Mouse (Mus musculus): Measurements from ENCODE around the gene Rasal2. TPM values are rescaled to one million over a fixed set of nuclear protein-coding genes. Genes with fewer than 3 reads are reported as not detected.

The Rasal2 gene
- polyA plus RNA-seq, 1 experiment from 2014 or later = 31.0 TPM

DNA sequence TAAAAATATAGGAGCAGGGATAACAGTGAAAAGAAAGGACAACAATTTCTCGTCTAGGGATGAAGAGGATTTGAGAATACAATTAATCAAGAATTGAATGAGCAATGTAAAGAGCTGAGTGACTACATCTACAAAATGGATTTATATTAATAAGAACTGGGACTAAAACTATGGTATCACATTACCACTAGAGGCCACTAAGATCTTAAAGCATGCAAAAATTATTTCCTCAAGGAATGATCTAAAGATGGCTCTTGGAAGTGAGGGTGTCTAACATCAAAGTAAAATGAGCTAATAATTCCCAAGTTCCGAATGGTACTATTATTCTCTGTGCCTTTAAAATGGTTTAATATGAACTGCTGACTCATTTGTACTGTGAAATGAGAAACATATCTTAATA is 112.8 kb downstream of the Rasal2 start:
- ATAC-seq = no peak
- WGBS = 79% methylated on average over 2 of the region's 2 CpGs
- Histone ChIP-seq H3K4me3 (no peak overlapping the region), H3K4me1 (no peaks in the 10 kb centered on the region), H3K27ac (no peak overlapping the region), H3K4me2 (no peak overlapping the region), H3K36me3 (ENCODE audit: poor library complexity, severe bottlenecking) (peaks cover 3% of the 10 kb centered on the region; the same call in 1 of the 2 replicates), H3K27me3 (no peaks in the 10 kb centered on the region), H3K9ac (no peak overlapping the region), H3K9me3 (replicated peaks) (no peaks in the 10 kb centered on the region)

DNA sequence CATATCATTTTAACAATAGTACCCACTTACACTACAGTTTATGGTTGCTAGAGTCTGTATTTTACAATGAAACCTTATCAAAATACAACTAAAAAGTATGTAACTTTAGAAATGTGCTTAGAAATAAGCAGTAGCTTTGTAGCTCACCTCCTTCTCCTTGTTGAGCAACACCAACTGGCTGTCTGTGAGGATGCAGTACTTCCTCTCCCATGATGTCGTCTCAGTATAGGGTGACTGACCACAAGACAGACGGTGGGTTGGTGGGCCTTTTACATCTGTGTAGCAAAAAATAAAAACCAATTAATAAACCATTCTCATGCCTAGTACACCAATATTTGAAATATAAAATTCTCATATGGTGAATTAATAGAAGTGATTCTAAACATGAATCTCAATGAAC is 113.4 kb downstream of the Rasal2 start:
- Histone ChIP-seq H3K9me3 (replicated peaks) (no peaks in the 10 kb centered on the region), H3K36me3 (ENCODE audit: poor library complexity, severe bottlenecking) (peaks cover 3% of the 10 kb centered on the region; the same call in 1 of the 2 replicates), H3K27ac (no peak overlapping the region), H3K27me3 (no peaks in the 10 kb centered on the region), H3K4me2 (no peak overlapping the region), H3K9ac (no peak overlapping the region), H3K4me1 (no peaks in the 10 kb centered on the region), H3K4me3 (no peak overlapping the region)
- ATAC-seq = no peak
- WGBS = 89% methylated on average over 2 of the region's 2 CpGs

DNA sequence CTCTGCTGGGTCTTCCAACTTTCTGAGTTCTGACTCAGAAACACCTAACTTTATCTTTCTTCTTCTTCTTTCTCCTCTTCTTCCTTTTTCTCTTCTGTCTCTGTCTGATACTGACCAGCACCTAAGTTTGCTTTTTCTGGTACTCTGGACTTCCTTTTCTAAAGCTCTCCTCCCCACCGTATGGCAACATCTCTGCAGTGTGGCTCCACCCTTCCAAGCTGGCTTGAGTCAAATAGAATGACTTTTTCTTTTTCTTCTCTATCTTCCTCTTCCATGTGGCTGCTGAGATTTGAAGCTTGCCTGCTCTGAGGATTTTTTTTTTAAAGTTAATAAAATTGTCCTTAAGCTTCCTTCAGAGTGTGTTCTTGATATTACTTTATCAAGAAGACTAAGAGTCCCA is 115.3 kb downstream of the Rasal2 start:
- Histone ChIP-seq H3K4me3 (no peak overlapping the region), H3K27ac (no peak overlapping the region), H3K4me1 (no peaks in the 10 kb centered on the region), H3K27me3 (no peaks in the 10 kb centered on the region), H3K9me3 (replicated peaks) (no peaks in the 10 kb centered on the region), H3K4me2 (no peak overlapping the region), H3K9ac (no peak overlapping the region), H3K36me3 (ENCODE audit: poor library complexity, severe bottlenecking) (peaks cover 3% of the 10 kb centered on the region; the same call in 1 of the 2 replicates)
- WGBS = 93% methylated on average over 1 of the region's 1 CpGs
- ATAC-seq = no peak

DNA sequence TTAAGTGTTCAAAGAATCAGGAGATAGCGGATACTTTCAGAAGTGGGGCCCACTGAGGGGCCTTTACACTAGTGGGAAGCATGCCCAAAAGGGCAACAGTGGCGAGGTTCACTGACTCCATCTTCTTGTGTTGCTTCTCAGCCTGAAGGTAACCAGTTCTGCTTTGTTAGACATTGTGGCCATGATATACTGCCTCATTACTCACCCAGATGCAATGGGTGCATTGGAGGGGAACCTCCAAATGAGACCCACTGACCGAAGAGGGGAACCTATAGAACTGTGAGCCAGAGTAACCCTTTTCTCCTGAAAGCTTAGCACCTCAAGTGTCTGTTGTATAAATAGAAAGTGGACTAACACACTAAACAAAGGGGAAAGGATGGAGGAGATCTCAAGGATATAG is 116.5 kb downstream of the Rasal2 start:
- no peaks in the 10 kb centered on the region for H3K9me3 ChIP-seq (replicated peaks)
- no peaks in the 10 kb centered on the region for H3K27me3 ChIP-seq
- ATAC-seq = no peak
- H3K9ac ChIP-seq = no peak overlapping the region
- H3K4me2 ChIP-seq = no peak overlapping the region
- no peaks in the 10 kb centered on the region for H3K4me1 ChIP-seq
- H3K36me3 ChIP-seq (ENCODE audit: poor library complexity, severe bottlenecking) = peaks cover 3% of the 10 kb centered on the region; the same call in 1 of the 2 replicates
- no peak overlapping the region for H3K4me3 ChIP-seq
- WGBS = 92% methylated on average over 3 of the region's 3 CpGs
- H3K27ac ChIP-seq = no peak overlapping the region

DNA sequence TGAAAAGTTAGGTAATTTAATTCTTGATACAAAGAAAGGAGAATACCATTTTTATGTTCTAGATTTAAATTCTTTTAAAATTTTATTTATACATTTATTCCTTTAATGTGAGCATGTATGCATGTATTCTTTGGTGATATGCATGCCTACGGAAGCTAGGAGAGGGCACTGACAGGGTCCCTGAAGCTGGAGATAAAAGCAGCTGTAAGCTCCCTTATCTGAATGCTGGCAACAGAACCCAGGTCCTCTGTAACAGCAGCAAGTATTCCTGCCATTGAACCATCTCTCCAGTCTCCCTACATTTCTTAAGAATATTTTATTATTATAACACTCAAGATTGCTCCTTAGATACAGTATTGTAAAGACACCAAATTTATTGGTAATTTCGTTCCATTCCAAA is 122.2 kb downstream of the Rasal2 start:
- H3K27ac ChIP-seq = no peak overlapping the region
- no peak for ATAC-seq
- no peaks in the 10 kb centered on the region for H3K36me3 ChIP-seq (ENCODE audit: poor library complexity, severe bottlenecking)
- H3K4me2 ChIP-seq = no peak overlapping the region
- H3K4me3 ChIP-seq = no peak overlapping the region
- 85% methylated on average over 2 of the region's 2 CpGs for whole genome bisulfite sequencing
- no peaks in the 10 kb centered on the region for H3K27me3 ChIP-seq
- H3K9me3 ChIP-seq (replicated peaks) = no peaks in the 10 kb centered on the region
- no peaks in the 10 kb centered on the region for H3K4me1 ChIP-seq
- no peak overlapping the region for H3K9ac ChIP-seq

DNA sequence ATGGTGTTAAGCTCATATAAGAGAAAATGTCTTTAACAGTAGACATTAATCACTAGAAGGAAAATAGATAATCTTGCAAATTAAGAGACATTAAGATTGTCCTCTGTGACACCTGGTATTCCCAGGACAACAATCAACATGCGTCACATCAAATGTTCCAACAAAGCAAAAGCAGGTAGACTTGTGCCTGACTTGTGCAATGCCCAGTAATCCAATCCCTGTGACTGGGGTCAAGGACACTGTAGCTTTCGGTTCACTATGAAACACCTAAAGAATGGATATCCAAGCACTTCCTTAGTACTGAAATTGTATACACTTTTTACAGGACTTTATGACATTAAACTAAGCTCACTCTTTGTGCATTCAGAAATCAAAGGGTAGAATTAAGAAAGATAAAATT is 123.1 kb downstream of the Rasal2 start:
- H3K36me3 ChIP-seq (ENCODE audit: poor library complexity, severe bottlenecking) = no peaks in the 10 kb centered on the region
- H3K4me3 ChIP-seq = no peak overlapping the region
- H3K4me2 ChIP-seq = no peak overlapping the region
- H3K9ac ChIP-seq = no peak overlapping the region
- H3K4me1 ChIP-seq = no peaks in the 10 kb centered on the region
- no peaks in the 10 kb centered on the region for H3K27me3 ChIP-seq
- no peaks in the 10 kb centered on the region for H3K9me3 ChIP-seq (replicated peaks)
- no peak for ATAC-seq
- no peak overlapping the region for H3K27ac ChIP-seq
- WGBS = 88% methylated on average over 2 of the region's 2 CpGs

DNA sequence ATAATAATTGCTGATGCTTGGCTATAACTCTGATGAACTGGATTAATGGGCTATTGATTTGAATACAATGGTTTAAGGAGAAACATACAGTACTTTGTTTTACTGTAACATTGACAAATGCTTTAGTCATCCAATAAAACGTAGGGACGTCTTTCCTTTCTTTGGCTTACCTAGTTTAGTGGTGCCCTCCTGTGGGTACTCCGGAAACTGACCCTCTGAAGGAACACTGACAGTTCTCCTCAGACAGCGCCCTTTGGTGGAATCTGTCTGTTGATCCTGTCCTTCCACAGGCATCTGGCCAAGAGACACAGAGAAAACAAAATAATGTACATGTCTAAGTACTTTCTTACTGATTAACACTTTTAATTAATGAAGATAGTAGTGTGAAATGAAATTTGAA is 125.8 kb downstream of the Rasal2 start:
- H3K27ac ChIP-seq = no peak overlapping the region
- WGBS = 12% methylated on average over 4 of the region's 4 CpGs
- no peaks in the 10 kb centered on the region for H3K9me3 ChIP-seq (replicated peaks)
- H3K27me3 ChIP-seq = no peaks in the 10 kb centered on the region
- ATAC-seq = 0 out of 2 replicates have a peak, but pooled peaks have one; percentile 48
- peaks cover 8% of the 10 kb centered on the region for H3K4me1 ChIP-seq
- no peak overlapping the region for H3K9ac ChIP-seq
- no peak overlapping the region for H3K4me2 ChIP-seq
- H3K36me3 ChIP-seq (ENCODE audit: poor library complexity, severe bottlenecking) = no peaks in the 10 kb centered on the region
- no peak overlapping the region for H3K4me3 ChIP-seq

DNA sequence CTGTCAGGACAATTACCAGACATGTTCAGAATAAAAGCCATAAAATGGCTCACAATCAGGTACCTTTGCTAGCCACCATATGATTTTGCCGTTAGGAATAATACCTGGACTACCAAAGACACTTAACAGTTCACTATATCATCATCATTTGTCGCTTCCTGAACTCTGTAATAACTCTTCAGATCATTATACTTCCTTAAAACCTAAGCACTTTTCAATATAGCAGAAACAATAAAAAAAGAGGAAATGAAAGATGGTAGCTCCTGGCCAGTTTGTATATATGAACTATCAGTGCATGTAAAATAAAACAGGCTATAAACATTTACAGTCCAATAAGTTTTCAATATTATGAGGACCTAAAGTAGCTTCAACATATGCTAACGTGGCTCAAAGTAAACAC is 127.0 kb downstream of the Rasal2 start:
- no peak overlapping the region for H3K27ac ChIP-seq
- H3K4me2 ChIP-seq = no peak overlapping the region
- H3K27me3 ChIP-seq = no peaks in the 10 kb centered on the region
- no peaks in the 10 kb centered on the region for H3K9me3 ChIP-seq (replicated peaks)
- H3K4me1 ChIP-seq = peaks cover 8% of the 10 kb centered on the region
- no peak overlapping the region for H3K9ac ChIP-seq
- no peak overlapping the region for H3K4me3 ChIP-seq
- ATAC-seq = no peak
- H3K36me3 ChIP-seq (ENCODE audit: poor library complexity, severe bottlenecking) = no peaks in the 10 kb centered on the region
- WGBS = 93% methylated on average over 3 of the region's 3 CpGs

DNA sequence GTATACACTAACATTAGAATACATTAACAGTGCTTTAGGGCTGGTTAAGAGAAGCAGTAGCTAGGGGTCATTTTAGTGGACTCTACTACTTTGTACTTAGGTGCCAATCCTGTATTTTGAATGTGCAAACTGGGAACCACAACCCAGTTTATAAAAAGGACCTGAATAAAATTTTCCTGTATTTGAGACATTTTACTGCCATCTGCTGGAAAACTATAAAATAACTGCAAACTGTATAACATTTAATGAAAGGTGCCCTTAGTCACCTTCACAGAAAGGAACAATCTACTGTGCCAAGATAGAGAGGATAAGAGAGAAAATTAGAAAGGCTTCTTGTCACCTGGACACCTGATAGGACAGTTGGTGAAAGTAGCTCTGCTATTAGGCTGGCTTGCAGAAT is 131.6 kb downstream of the Rasal2 start:
- no peak overlapping the region for H3K4me2 ChIP-seq
- H3K4me1 ChIP-seq = peaks cover 8% of the 10 kb centered on the region
- H3K27ac ChIP-seq = no peak overlapping the region
- no peaks in the 10 kb centered on the region for H3K36me3 ChIP-seq (ENCODE audit: poor library complexity, severe bottlenecking)
- H3K9ac ChIP-seq = no peak overlapping the region
- H3K27me3 ChIP-seq = no peaks in the 10 kb centered on the region
- no peaks in the 10 kb centered on the region for H3K9me3 ChIP-seq (replicated peaks)
- peak; percentile 43; the same call in 1 of the 2 replicates for ATAC-seq
- no peak overlapping the region for H3K4me3 ChIP-seq

DNA sequence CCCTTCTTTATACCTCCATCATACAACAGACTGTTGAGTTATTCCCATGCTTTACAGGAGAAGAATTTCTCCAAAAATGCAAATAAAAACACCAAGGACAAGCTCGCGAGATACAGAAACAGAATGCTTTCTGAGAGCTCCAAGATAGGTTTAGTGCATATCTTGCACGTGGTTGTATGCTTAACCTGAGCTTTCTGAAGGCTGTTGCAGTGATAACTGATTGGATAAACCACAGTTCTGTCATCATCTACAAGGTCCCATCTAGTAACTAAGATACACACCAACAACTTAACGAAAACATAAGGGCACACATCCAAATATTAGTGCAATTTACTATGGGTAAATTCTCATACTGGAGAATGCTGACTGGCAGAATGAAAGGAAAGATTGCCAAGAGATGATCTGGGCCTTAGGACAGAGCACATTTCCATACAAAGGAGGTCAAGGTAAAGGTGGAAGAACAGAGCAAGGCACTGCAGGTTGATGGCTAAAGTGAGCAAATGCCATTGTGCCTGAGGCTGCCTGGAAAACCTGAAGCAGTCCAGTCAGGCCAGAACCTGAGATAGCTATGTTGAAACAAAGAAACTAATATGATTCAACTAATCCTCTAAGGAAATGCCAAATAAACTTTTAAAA is 136.6 kb downstream of the Rasal2 start:
- Histone ChIP-seq H3K9me3 (replicated peaks) (no peaks in the 10 kb centered on the region), H3K4me2 (no peak overlapping the region), H3K27ac (no peak overlapping the region), H3K9ac (no peak overlapping the region), H3K36me3 (ENCODE audit: poor library complexity, severe bottlenecking) (no peaks in the 10 kb centered on the region), H3K4me3 (no peak overlapping the region), H3K27me3 (no peaks in the 10 kb centered on the region), H3K4me1 (no peaks in the 10 kb centered on the region)
- 93% methylated on average over 4 of the region's 4 CpGs for WGBS
- ATAC-seq = no peak

DNA sequence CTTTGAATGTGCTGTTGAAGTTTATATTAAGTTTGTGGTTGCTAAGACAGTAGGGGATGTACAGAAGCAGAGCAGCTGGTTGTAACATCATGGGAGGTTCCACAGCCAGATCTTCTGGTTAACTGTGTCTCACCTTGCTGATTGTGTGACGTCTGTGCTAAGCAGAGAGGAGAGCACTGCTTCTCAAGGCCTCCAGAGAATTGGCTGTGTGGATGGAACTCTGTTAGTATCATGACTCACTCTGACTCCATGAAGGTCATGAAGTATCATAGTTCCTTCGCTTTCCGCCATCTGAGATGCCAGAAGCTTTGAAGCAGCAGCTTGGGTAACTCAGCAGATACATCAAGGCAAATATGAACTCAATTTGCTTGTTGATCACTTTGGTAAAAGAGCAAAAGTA is 144.5 kb downstream of the Rasal2 start:
- Histone ChIP-seq H3K4me1 (no peaks in the 10 kb centered on the region), H3K9ac (no peak overlapping the region), H3K36me3 (ENCODE audit: poor library complexity, severe bottlenecking) (no peaks in the 10 kb centered on the region), H3K27me3 (no peaks in the 10 kb centered on the region), H3K9me3 (replicated peaks) (no peaks in the 10 kb centered on the region), H3K4me2 (no peak overlapping the region), H3K27ac (no peak overlapping the region), H3K4me3 (no peak overlapping the region)
- ATAC-seq = no peak
- WGBS = 96% methylated on average over 3 of the region's 3 CpGs

DNA sequence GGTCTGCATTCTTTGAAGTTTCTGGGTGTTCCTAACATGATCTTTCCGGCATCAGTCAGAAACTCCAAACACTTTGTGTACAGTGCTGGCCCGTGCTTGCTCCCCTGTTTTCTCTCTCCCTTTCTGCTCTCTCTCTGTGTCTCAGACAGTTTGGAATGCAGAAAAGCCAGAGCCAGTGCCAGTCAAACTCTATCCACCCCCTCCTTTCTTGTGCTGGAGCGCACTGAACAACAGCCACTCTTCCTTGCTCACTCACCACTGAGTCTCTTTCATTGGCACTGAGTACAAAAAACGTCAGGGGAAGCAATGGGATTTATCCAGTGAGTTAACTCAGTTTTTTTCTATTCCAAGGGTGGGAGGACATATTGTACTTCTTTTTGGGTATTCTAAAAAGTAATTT is 155.8 kb downstream of the Rasal2 start:
- no peaks in the 10 kb centered on the region for H3K36me3 ChIP-seq (ENCODE audit: poor library complexity, severe bottlenecking)
- H3K4me3 ChIP-seq = no peak overlapping the region
- 0 out of 2 replicates have a peak overlapping the region, but pooled peaks have one; percentile 25 for H3K27ac ChIP-seq
- WGBS = 5% methylated on average over 4 of the region's 4 CpGs
- H3K27me3 ChIP-seq = no peaks in the 10 kb centered on the region
- ATAC-seq = peak; percentile 93
- H3K9ac ChIP-seq = 0 out of 2 replicates have a peak overlapping the region, but pooled peaks have one; percentile 48
- peaks cover 18% of the 10 kb centered on the region for H3K4me1 ChIP-seq
- H3K4me2 ChIP-seq = 0 out of 2 replicates have a peak overlapping the region, but pooled peaks have one; percentile 29
- no peaks in the 10 kb centered on the region for H3K9me3 ChIP-seq (replicated peaks)

DNA sequence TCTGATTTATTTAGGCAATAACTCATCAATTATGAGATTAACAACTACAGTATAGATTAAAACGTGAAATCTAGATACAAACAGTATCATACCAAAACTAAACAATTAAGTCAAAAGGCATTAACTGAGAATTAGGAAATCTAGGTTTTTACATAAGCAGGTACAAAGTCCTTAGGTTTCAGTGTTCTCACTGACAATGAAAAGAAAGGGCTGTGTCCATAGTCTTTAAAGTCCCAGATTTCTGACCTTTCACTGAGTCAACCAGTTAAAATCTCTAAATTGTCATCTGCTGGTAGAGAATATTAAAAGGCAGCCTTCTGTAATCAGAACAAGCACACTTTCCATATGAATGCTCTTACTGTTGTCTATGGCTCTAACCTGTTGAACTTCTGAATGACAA is 156.6 kb downstream of the Rasal2 start:
- 65% methylated on average over 1 of the region's 1 CpGs for WGBS
- ATAC-seq = no peak
- no peaks in the 10 kb centered on the region for H3K36me3 ChIP-seq (ENCODE audit: poor library complexity, severe bottlenecking)

More for the DNA sequence above, 156.6 kb downstream of the Rasal2 start:
- no peak overlapping the region for H3K9ac ChIP-seq
- no peak overlapping the region for H3K4me2 ChIP-seq
- H3K4me1 ChIP-seq = peaks cover 18% of the 10 kb centered on the region
- H3K9me3 ChIP-seq (replicated peaks) = no peaks in the 10 kb centered on the region
- no peak overlapping the region for H3K4me3 ChIP-seq
- H3K27me3 ChIP-seq = no peaks in the 10 kb centered on the region
- H3K27ac ChIP-seq = no peak overlapping the region
